Mouse (Mus musculus) embryonic stem cell, embryonic (primary cell): ENCODE measurements around the gene Akirin1.

ENCODE experiments used
- CTCF ChIA-PET, 4 experiments: fragments of 300-600 bp in 2 of 4; fragments of 350-600 bp in 2 of 4; sonication (Branson Sonifier 250); formaldehyde crosslinking; loops; one replicate each; lab custom pipeline; 2022; ENCODE audit warnings: inconsistent platforms in 2 of 4; lab: Charles Lee
- POLR2A ChIA-PET, 4 experiments: fragments of 300-600 bp in 2 of 4; fragments of 350-600 bp in 2 of 4; sonication (Branson Sonifier 250); formaldehyde crosslinking; loops; one replicate each; lab custom pipeline; 2022; ENCODE audit warnings: antibody characterized with exemption in 4 of 4, inconsistent platforms in 1 of 4; lab: Charles Lee

Akirin1 gene

DNA sequence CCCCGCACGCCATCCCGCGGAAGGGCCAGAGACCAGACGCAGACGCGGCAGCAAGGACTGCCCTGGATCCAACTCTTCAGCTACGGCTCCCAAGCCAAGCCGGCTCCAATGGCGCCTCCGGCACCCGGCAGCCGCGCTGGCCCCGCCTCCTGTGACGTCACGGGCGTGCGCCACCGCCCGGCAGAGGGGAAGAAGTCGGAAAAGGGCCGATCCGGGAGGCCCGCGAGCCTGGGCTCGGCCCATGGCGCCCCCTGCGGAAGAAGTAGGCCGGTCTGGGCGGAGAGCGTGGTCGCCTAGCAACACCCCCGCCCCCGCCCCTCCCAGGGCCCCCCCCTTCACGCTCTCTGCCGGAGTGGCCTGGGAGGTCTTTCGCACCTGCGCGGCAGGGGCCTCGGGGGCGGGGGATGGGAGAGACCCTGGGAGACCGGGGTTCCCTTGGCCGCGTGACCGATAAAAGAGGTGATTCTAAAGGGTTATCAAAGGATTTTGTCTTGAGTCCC lies at the start of gene Akirin1:
Akirin1 (minus strand) TSS at position 194 of the 500 bp plus-strand sequence.
- POLR2A ChIA-PET = interaction anchor here in 2 of 4 experiments (0.6 to 1.1 kb wide), 6 partner anchors 28 to 469 kb away, joined by 3 to 5 read pairs (median 3); partner anchors contain the start of gene Rragc (in 1 of the 2)
- CTCF ChIA-PET = interaction anchor here in 1 of 4 experiments (0.6 kb wide), 1 partner anchor 153 kb away, joined by 3 read pairs; no protein-coding TSS in a partner anchor

DNA sequence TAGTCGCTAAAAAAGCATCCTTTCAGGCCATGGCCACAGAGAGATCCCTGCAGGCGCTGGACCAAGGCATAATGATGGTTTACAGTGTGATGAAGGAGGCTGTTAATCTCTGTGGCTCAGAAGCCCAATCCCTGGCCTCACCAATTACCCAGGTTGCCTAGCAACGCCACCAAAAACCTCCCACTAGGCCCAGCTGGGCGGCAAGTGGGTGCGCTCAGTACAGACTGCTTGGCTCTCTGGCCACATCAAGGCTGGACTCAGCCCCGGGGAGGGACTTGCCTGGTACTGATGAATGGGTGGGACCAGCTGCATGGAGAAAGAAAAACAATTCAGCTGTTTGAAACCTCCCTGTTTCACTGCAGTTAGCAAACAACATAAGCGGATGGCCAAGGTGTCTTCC lies 47.7 kb upstream of the Akirin1 start:
- ChIA-PET POLR2A (no interaction called here), CTCF (interaction anchor here in 2 of 4 experiments (0.6 to 0.7 kb wide), 2 partner anchors 29 to 185 kb away, joined by 3 to 5 read pairs; no protein-coding TSS in a partner anchor)

DNA sequence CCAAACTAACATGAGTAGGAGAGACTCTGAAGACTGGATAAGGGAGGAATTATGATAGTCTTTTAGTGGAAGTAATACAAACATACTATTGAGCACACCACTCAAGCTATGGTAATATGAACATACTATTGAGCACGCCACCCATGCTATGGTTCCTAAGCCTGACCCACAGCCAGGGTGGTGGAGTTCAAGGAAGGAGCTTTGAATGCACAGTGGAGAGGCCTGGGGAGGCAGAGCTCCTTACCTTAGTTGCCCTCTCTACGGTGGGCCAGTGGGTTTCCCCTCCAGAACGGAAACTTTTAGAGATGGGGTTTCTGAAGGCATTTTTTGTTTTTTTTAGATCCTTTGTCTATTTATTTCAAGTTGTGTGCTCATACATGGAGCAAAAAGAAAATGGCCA lies 47.3 kb upstream of the Akirin1 start:
- ChIA-PET POLR2A (interaction anchor here in 2 of 4 experiments (1.0 to 1.5 kb wide), 5 partner anchors 10 to 96 kb away, joined by 3 to 6 read pairs (median 3); partner anchors contain the start of gene Rhbdl2 (in 1 of the 2)), CTCF (no interaction called here)

DNA sequence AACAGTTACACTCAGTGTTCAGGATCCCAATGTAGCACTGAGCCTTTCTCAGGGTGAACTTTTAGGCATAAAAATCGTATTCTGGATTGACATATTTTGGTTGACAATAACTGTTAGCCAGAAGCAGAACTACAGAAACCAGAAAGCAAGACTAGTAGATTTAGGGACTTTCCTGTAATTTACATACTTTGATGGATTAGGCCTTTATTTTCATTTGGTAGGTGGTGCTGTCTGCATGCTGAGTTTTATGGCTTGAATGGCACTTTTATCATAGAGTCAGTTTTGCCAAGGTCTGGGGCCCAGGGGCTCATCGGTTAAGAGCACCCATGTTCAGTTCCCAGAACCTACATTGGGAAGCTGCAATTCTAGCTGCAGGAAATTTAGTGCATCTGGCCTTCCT lies 44.9 kb upstream of the Akirin1 start:
- CTCF ChIA-PET = no interaction called here
- POLR2A ChIA-PET = no interaction called here

DNA sequence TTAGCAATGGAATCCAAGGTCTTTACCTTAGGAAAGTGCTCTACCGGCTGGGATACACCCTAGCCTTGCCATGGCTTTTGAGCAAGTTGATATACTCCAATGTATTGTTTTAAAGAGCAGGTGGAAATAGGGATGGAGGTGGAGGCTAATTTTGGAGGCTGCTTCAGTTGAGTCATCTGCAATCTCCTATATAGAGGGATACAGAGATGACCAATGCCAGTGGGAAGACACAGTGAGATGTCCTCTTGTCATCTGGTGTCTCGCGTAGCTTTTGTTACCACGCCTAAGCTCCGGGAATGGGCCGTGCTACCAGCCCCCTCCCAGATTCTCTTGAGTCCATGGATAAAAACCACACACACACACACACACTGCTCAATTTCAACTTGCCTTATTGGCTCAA lies 43.0 kb upstream of the Akirin1 start:
- POLR2A ChIA-PET = interaction anchor here in 2 of 4 experiments (0.6 to 1.3 kb wide), 3 partner anchors 15 to 837 kb away, joined by 3 to 6 read pairs (median 3); no protein-coding TSS in a partner anchor
- CTCF ChIA-PET = interaction anchor here in 1 of 4 experiments (1.2 kb wide), 1 partner anchor 35 kb away, joined by 5 read pairs; no protein-coding TSS in a partner anchor

DNA sequence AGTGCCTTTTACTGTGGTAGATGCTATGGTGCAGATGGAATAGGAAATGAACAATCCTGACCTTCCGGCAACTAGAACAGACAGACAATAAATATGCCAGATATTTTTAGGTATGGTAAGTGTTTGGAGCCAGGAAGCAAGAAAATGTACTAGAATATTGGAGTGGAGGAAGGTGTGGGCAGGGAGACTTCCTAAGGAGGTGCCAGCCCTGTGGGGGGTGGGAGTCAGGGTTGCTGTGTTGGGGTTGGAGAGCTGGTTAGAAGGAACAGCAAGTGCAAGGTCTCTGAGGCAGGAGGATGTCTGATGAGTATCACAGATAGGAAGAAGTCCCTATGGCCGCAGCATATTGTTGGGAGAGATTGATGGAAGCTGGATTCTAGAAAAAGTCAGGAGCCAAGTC lies 42.5 kb upstream of the Akirin1 start:
- ChIA-PET CTCF (interaction anchor here in 1 of 4 experiments (1.2 kb wide), 1 partner anchor 34 kb away, joined by 5 read pairs; no protein-coding TSS in a partner anchor), POLR2A (interaction anchor here in 1 of 4 experiments (1.3 kb wide), 1 partner anchor 16 kb away, joined by 3 read pairs; no protein-coding TSS in a partner anchor)

DNA sequence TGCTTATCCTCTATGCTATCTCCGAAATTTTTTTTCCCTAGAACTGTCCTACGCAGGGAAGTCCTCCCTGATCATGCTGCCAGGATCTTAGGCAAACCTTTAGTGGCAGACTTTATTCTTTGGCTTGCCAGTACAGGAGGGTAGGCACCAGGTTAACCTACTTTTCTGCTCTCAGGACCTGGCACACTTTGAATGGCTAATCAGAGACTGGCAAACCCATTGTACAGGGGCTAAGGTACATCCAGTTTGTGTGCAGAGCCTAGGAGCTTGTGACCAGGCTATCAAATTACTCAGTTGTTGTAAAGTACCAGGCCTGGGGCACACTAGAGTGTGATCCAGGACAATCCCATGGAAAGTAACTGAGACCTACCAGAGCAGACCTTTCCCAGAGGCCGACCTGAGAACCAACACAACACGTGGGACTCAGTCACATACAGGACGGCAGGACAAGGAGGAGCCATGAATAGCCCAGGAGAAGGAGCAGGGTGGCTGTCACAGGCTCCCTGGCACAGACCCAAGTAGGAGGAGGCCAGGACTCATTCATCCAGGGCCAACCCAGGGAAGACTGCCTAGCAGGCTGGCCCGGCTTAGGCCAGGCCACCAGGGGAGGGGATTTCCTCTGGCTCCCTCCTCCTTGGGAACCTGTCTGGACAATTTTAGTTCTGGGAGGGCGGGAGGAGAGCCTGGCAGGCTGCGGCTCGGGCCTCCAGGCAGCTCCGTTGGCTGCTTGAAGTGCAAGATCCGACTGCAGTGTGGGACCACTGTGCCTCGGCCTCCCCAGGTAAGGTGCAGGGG lies 37.2 kb upstream of the Akirin1 start, which contains the start of gene Rhbdl2:
Rhbdl2 (plus strand) TSS at position 684 of the 795 bp plus-strand sequence.
- ChIA-PET POLR2A (interaction anchor here in 3 of 4 experiments (0.7 to 2.2 kb wide), 6 partner anchors 8 to 130 kb away, joined by 3 to 8 read pairs (median 4); partner anchors contain the start of gene Rragc (in 1 of the 3)), CTCF (interaction anchor here in 2 of 4 experiments (1.2 to 1.3 kb wide), 2 partner anchors 22 to 25 kb away, joined by 3 to 5 read pairs; no protein-coding TSS in a partner anchor)

DNA sequence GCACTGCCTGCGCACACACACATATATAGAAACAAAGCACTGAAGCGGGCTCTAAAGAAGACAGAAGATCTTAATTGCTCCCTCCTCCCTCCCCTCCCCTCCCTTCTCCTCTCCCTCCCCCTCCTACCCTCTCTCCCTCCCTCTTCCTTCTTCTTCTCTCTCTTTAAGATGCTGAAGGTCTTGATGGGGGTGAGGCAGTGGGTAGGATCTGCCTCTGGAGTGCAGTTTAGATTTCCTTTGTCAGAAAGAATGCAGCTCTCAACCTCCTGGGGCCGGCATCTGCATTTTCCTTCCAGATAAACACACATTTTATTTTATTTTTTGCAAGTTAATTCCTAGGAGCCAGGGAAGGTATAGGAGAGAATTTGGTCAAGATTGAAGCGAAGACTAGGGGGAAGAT lies 18.1 kb upstream of the Akirin1 start:
- POLR2A ChIA-PET = interaction anchor here (0.6 to 1.6 kb wide), 9 partner anchors 12 to 229 kb away, joined by 3 to 16 read pairs (median 3); no protein-coding TSS in a partner anchor

DNA sequence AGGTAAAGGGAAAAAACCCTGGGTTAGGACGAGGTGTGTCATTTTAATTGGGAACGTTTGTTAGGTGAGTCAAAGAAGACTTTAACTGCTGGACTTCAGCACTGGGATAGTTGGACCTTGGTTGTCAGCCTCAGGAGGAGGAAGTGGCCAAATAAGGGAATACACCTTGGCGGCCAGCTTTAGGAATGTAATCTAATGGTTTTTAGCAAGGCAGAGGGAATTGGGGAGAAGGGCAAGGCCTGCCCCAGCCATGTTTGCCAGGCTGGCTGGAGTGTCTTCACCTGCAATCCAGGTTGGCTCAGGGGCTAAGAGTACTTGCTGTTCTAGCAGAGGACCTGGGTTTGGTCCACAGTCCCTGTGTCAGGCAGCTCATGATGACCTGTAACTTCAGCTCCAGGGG lies 17.7 kb upstream of the Akirin1 start:
- ChIA-PET CTCF (interaction anchor here in 1 of 4 experiments (1.0 kb wide), 1 partner anchor 10 kb away, joined by 3 read pairs; no protein-coding TSS in a partner anchor), POLR2A (interaction anchor here in 3 of 4 experiments (0.6 to 1.6 kb wide), 7 partner anchors 11 to 81 kb away, joined by 3 to 5 read pairs (median 3); no protein-coding TSS in a partner anchor)

More for the DNA sequence above, 18.1 kb upstream of the Akirin1 start:
- CTCF ChIA-PET = interaction anchor here in 2 of 4 experiments (0.8 to 1.7 kb wide), 4 partner anchors 10 to 130 kb away, joined by 3 to 7 read pairs (median 4); no protein-coding TSS in a partner anchor

DNA sequence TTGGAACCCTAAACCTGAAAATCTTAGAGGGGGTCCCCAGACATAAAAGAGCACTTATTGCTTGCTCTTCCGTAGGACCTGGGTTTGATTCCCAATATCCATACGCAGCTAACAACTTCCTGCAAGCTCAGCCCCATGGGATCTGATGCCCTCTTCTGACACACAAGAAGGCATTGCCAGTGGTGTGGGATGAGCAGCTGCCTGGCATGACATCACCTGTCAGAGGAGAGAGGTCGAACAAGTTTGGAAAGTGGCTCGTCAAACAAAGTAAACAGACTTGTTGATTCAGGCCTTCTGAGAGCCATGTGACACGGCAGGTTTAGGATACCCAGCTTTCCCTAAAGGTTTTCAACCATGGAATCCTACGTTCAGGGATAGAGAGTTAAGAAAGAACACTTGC lies 14.9 kb upstream of the Akirin1 start:
- ChIA-PET POLR2A (interaction anchor here in 1 of 4 experiments (0.5 kb wide), 1 partner anchor 110 kb away, joined by 4 read pairs; no protein-coding TSS in a partner anchor), CTCF (interaction anchor here in 1 of 4 experiments (0.5 to 0.7 kb wide), 2 partner anchors 23 to 842 kb away, joined by 3 read pairs; partner anchors contain the start of gene Rhbdl2)

DNA sequence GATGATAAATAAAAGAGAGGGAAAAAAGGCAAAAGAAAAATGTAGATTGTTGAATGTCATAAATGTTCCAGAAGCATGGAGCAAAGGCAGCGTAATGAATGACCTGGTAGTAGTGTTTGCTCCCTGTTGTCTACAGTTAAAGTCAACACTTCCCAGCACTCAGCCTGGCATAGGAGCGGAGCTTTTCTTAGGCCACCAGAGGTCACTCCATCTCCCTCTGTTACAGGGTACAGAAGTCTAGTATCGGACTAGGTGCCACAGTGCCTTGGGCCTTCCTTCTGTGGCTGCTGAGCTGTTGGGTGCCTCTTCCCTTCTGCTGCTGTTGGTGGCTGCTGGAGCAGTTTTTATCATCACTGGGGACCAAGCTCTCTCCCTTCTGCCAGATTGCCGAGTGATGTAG lies 8.2 kb upstream of the Akirin1 start:
- CTCF ChIA-PET = interaction anchor here (0.5 to 1.4 kb wide), 16 partner anchors 10 to 534 kb away, joined by 3 to 17 read pairs (median 3); no protein-coding TSS in a partner anchor

DNA sequence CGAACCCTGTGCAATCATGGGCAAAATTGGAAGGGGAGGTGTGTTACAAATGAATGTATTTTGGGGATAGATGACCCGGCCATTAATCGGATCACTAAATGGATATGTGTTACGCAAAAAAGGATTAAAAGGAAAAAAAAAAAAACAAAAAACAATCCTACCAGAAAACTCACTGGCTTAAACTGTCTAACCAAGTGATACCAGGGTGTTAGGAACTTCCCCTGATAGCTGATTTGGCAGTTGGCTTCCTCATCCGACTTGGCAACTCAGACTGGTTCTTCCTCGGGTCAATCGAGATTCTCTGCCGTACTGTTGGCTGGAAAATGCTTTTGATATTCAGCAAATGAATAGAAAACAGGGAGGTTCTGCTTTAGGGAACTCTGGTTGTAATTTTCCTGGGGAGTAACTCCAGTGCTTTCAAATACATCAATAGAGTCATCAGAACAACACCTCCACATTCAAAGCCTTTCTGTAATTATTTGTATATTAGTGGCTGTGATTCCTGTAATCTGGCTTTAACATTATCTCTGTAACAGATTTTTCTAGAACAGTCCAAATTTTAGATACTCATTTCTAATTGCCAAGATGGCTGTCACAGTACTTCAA lies 665 bp upstream of the Akirin1 start:
- ChIA-PET CTCF (interaction anchor here in 1 of 4 experiments (0.6 kb wide), 1 partner anchor 153 kb away, joined by 3 read pairs; no protein-coding TSS in a partner anchor), POLR2A (interaction anchor here in 2 of 4 experiments (0.6 to 1.0 kb wide), 3 partner anchors 60 to 470 kb away, joined by 3 to 5 read pairs (median 3); partner anchors contain the start of gene Rragc (in 1 of the 2))

More for the DNA sequence above, 8.2 kb upstream of the Akirin1 start:
- POLR2A ChIA-PET = interaction anchor here in 2 of 4 experiments (0.5 to 1.9 kb wide), 6 partner anchors 13 to 277 kb away, joined by 3 to 4 read pairs (median 4); partner anchors contain the start of gene Rragc (in 1 of the 2)

DNA sequence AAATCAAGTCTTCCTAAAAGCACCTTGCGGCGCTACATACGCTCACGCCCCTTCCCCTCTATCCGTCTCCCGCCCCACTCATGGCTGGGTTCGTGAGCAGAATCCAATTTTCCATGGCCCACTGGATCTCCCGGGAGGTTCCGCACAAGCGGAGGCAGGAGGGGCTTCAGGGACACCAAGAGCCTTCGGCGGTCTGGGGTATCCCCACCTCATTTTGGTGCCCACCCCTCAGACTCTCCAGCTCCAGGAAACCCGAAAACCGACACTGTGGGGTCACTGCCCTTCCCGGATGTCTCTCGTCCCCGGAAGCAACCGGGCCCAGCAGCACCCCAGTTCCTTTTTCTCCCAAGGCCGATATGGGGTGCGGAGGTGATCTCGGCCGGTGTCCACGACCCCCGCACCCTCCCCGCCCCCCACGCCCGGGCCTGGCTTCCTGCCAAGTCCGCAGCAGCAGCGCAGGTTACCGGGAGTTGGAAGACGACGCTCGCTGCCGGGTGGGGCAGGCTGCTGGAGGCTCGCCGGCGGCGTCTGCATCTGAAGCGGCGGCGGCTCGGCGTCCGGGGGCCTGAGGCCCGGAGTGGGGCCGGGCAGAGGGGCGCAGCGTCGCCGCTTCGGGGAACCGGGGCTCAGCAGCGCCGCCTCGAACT lies 538 bp downstream of the Akirin1 start:
- CTCF ChIA-PET = interaction anchor here in 1 of 4 experiments (0.6 kb wide), 1 partner anchor 154 kb away, joined by 3 read pairs; no protein-coding TSS in a partner anchor
- POLR2A ChIA-PET = interaction anchor here in 2 of 4 experiments (0.6 to 1.1 kb wide), 6 partner anchors 27 to 168 kb away, joined by 3 to 4 read pairs (median 3); partner anchors contain the start of gene Rragc (in 1 of the 2)

DNA sequence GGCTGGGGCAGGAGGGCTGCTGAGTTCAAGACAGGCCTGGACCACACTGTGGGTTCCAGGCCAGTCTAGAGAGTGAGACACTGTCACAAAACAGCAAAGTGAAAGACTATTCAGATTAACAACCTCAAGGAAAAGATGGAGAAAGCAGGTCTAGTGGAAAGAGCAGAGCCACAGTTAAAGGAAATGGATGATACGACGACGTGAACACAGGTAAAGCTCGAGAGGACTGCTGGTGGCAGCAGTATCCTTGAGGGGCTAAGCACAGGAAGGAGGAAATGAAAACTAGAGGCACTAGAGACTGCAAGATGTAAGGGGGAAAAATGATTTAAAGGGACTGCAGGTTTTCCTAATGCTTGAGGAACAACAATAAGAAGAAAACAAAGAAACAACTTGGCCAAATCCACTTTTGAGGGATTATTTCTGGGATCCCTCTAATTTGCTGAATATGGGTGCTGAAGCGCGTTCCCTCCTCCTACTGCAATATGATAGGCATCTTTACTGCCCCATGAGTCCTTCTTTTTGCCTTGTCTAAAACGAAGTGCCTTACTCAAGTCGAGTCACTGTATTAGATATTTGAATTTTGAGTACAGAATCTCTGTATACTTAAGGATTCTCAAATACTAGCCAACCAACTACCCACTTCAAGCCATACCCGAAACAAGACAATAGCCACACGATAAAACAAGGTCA lies 1.3 kb downstream of the Akirin1 start:
- CTCF ChIA-PET = no interaction called here
- POLR2A ChIA-PET = interaction anchor here in 3 of 4 experiments (0.6 to 1.3 kb wide), 5 partner anchors 9 to 406 kb away, joined by 3 to 4 read pairs (median 3); no protein-coding TSS in a partner anchor

DNA sequence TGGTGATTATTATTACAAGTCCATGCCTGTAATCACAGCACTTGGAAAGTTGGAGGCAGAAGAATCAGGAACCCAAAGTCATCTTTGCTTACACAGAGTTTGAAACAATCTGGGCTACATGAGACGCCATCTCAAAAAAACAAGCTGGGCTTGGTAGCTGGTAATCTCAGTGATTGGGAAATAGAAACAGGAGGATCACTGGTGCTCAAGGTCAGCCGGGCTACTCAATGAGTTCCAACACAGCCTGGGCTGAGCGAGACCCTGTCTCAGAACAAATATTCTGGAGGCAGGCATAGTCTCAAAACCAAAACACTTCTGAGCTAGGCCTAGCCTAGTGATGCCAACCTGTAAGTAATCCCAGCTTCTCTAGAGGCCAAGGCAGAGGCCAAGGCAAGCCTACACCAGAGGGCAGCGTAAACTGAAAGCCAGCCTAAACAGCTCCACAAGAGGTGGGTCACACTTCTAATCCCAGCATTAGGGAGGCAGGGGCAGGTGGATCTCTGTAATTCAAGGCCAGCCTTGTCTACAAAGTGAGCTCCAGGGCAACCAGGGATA lies 4.8 kb downstream of the Akirin1 start:
- ChIA-PET CTCF (interaction anchor here in 3 of 4 experiments (0.6 to 1.7 kb wide), 13 partner anchors 12 to 189 kb away, joined by 3 to 9 read pairs (median 3); no protein-coding TSS in a partner anchor), POLR2A (interaction anchor here (0.6 to 3.7 kb wide), 19 partner anchors 9 to 227 kb away, joined by 3 to 14 read pairs (median 3); partner anchors contain the start of genes Ndufs5 (in 2 of the 4) and Rragc (in 1 of the 4))

DNA sequence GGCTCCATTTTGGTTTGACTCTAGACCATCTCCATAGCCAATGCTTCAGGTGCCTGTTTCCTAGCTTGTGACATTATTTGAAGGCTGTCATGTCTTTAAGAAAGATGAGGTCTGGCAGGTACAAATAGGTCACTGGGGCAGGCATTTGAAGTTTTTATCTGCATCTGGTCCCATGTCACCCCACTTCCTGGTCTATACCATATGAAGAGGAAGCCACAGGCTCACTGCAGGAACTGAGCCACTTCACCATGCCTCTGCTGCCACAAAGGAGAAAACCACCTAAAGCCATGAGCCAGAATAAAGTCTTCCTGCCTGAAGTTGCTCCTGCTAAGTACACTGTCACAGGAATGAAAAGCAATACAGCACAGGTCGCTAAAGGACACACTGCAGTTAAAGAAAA lies 7.3 kb downstream of the Akirin1 start:
- POLR2A ChIA-PET = no interaction called here
- CTCF ChIA-PET = interaction anchor here in 1 of 4 experiments (0.9 kb wide), 1 partner anchor 12 kb away, joined by 4 read pairs; no protein-coding TSS in a partner anchor
